Mouse (Mus musculus): Measurements from ENCODE around the gene Bdh1. TPM values are rescaled to one million over a fixed set of nuclear protein-coding genes. Genes with fewer than 3 reads are reported as not detected.
"Not testable (repeated sequence)": the region's sequence is repeated elsewhere in the genome, so short reads cannot be mapped to it uniquely, and the experiment has no call there.

Gene Bdh1
- total RNA-seq, 2 experiments from 2014 or later: 0.56 to 1.5 TPM

DNA sequence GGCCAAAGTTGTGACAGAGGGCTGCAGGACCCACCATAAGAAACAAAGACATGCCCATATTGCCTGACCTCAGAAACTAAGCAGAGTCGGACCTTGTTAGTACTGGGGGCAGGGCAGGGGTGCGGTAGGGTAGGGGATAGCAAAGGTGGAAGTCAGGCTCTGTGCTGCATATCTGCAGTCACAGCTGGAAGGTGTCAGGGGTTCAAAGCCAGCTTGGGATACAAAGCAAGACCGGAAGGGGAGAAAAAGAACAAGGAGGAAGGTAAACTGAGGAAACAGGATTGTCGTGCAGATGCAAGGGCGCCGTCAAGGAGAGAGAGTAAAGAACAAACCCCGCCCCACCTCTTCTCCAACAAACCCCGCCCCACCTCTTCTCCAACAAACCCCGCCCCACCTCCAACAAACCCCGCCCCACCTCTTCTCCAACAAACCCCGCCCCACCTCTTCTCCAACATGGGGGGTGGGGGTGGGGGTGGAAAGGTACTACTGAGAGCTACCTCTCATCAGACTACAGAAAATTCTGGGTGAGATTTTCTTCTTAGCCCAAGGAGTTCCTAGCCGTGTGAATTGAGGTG lies 40.1 kb downstream of the Bdh1 start:
- no peak for ATAC-seq (ENCODE audit: poor library complexity, severe bottlenecking)

DNA sequence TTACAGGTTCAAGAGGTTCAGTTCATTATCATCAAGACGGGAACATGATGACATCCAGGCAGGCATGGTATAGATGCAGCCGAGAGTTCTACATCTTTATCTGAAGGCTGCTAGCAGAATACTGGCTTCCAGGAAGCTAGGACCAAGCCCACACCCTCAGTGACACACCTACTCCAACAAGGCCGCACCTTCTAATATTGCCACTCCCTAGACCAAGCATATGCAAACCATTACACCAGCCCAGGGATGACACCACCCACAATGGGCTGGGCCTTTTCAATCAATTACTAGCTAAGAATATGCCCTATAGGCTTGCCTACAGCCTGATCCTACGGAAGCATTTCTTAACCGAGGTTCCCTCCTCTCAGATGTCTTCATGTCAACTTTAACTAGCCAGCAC lies 42.9 kb downstream of the Bdh1 start:
- no peak for ATAC-seq (ENCODE audit: poor library complexity, severe bottlenecking)

DNA sequence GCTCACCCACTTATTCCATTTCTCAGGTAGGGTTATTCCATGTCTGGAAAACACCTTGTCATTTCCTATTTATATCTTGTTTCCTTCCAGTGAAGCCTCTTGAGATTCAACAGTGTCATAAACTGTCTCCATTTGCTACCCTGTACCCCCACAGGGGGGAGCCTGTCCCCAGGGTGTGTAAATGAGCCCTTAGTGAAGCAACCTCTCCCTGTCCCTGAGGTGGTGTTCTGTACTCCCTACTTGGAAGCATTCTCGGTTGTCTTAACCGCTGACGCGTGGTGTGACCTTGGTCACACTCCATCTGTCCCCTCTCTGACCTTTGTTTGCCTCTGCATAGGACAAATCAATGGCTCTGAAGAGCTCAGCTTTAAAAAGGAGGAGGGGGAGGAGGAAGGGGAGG lies 43.5 kb downstream of the Bdh1 start:
- ATAC-seq (ENCODE audit: poor library complexity, severe bottlenecking): no peak

DNA sequence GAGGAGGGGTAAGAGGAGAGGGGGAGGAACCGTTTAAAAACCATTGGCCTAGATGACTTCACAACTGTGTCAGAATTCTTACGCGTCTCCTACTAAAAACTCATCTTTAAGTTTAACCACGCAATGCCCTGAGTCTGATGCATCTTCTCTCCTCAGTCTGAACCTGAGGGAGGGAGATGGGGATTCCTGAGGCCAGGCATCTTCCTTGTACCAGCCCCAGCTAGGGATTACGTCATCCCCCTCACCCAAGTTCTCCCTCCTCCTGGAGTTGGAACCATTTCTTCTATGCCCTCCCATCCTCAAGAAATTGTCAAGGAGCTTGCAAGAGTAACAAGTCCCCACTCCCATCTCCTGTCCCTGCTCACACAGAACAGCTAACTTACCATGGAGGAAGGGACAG lies 44.0 kb downstream of the Bdh1 start:
- ATAC-seq (ENCODE audit: poor library complexity, severe bottlenecking): no peak

DNA sequence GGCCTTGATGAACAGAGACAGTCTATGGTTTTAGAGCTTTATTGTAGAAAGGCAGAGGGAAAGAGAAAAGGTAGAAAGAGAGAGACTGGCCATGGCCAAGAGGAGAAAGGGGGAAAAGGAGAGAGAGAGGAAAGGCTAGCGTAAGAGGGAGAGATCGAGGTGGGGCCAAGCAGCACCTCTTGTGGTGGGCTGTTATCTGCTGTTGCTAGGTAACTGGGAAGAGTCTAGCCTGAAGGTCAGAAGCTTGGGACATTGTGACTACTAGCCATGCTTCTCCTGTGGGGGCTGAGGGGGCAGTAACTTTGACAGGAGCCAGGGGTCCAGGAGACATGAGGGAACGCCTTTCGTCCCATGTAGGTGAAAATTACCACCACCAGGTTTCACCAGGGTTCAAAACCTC lies 48.7 kb downstream of the Bdh1 start:
- ATAC-seq (ENCODE audit: poor library complexity, severe bottlenecking): not testable (repeated sequence)

DNA sequence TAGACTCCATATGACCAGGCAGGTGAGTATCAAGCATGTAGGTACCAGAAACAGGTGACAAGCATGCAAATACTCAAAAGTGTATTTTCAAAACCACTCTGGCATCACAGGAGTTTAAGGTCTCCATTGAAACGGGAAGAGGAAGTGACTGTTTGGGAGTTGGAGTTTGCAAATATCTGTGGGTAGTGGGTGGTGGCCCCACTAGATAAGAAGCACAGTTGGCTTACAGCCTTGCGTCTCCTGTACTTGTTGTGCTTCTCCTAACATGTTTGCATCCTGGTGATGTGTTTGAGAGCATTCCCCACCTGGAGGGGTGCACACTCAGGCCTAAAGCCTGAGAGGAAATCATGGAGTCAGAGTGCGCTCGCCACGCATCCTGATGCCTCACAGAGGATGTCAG lies 49.9 kb downstream of the Bdh1 start:
- ATAC-seq (ENCODE audit: poor library complexity, severe bottlenecking): no peak

DNA sequence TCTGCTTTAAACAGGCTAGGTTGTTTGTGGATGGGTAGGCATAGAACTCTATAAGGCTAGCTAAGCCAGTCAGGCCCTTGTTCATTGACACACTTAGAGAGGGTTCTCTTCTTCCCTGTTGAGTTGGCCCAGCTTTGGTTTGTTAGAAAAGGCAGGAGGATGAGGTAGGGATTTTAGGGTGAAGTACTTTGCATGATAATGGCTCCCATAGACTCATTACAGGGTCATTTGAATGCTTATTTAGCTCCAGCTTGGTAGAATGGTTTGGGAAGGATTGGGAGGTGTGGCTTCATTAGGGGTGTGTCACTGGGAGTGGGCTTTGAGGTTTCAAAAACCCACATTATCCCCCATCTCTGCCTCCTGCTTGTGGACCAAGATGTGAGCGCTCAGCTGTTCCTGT lies 51.1 kb downstream of the Bdh1 start:
- no peak for ATAC-seq (ENCODE audit: poor library complexity, severe bottlenecking)

DNA sequence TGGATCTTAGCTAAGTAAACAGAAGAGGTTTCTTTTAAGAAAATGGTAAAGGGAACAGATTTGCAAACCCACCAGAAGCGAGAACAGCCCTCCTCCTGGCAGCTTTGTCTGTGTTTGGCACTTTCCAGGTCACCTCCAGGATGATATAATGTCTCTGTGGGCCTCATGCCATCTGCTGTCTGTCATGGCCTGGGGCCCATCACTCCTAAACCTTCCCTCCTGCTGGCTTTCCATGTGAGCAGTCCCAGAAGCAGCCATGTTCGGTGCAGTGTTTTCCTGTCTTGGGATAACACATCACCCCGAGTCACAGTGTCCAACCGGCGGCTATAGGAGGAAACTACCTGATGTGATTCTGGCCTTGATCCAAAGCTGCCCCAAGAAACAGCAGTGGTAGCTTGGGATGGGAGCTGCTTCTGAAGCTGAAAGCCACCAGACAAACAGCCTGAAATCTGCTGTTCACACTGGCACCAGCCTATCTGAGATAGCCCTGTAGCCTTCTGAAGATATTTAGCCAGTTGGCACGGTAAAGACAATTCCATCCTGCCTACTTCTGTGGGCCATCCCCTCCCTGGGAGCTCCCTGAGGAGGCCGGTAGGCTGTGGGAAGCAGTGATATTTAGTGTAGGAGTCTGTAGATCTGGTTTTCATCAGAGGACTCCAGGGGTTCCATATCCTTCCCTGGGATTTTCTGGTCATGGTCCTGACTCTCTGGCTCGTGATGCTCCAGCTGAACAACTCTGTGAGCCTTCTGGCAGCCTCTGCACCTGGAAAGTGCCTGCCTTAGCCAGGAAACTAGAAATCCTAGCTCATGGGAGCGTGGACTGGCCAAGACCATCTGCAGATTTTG lies 53.3 kb downstream of the Bdh1 start:
- ATAC-seq (ENCODE audit: poor library complexity, severe bottlenecking): no peak

DNA sequence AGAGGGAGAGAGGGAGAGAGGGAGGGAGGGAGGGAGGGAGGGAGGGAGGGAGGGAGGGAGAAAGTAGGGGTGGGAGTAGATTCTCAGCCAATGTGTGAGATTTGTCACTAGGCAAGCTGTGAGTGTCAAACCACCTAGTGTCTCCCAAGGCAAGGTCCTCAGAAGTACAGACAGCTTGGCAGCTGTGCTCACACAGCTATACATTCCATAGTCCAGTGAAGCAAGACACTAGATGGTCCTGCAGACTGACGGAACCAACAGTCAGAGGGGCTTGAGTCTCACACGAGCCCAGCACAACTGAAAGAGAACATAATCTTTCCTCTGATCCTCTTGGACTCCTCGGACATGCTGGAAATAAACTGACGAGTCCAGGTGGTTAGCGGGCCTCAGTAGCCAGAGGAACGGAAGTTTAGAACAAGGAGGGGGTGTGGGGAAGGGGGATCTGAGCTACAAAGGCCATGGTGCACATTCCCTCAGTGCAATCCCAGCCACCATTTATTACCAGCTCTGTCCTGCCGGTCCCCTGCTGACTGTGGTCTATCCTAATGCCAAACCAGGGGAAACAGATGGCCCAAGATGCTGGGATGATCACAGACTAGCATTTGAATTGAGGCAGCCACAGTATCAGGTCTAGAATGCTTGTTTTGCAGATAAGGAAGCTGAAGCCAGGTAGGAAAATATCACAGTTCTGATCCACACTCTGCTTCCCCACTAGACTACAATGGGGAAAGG lies 55.0 kb downstream of the Bdh1 start:
- no peak for ATAC-seq (ENCODE audit: poor library complexity, severe bottlenecking)

DNA sequence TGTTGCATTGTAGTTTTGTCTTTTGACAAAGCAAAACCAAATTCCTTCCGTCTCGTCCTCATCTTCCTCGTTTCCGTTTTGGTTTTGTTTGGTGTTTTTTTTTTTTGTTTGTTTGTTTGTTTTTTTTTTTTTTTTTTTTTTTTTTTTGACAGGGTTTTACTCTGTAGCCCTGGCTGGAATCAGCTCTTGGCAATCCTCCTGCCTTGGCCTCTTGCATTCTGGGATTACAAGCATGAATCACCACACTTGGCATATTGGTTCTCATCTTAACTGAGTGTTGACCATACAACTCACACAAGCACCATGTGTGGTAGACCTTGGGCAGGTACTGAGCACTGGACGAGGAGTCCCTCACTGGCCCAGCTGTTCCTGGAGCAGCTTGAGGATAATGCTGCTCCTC lies 63.3 kb downstream of the Bdh1 start:
- no peak for ATAC-seq (ENCODE audit: poor library complexity, severe bottlenecking)

DNA sequence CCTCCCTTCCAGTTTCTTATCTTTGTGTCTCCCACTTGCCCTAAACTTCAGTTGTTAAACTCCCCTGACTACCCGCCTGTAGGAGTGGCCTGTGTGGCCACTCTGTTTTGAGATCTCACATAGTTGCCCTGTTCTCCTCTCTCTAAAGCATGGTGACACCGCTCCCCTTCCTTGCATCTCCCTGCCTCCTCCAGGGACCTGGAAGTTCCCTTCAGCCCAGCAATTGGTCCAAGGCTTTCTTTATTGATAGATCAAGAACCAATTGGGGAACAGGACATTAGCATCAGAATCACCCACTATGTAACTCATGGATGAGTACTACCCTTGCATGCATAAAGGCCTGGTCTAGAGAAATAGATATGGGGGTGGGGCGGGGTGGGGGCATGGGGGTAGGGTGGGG lies 65.2 kb downstream of the Bdh1 start:
- no peak for ATAC-seq (ENCODE audit: poor library complexity, severe bottlenecking)

DNA sequence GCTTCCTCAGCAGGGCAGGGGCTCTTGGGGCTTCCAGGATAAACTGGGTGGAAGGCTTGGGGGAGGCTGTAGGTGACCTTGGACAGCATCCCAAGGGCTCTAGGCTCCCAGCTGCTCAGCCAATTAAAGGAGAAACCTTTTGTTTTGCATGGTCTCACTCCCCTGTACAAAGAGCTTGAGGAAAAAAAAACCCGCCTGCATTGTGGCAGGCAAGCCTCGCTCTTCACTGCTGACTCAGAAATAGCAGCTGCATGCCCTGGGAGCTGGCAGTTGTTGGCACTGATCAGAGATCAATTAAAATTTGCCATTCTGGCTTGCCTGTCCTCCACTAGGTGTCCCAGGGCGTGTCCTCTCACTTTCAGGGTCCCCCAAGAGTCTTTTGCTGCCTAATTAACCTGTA lies 67.0 kb downstream of the Bdh1 start:
- no peak for ATAC-seq (ENCODE audit: poor library complexity, severe bottlenecking)

DNA sequence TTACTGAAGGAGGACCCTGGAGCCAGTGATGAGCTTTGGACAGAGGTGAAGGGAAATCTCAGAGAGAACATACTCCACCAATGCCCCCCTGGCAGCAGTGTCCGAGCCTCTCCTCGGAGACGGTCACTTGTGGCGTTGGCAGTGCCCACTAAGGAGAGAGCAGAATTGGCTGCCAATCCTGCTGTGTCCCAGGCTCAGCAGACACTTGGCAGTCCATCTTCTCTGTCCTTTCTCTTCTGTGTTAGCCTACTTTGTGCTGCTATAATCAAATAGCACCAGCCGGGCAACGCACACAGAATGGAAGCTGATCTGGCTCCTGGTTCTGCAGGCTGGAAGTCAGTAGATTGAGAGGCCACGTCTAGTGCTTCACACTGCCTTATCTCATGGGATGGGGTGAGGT lies 68.9 kb downstream of the Bdh1 start:
- ATAC-seq (ENCODE audit: poor library complexity, severe bottlenecking): no peak

DNA sequence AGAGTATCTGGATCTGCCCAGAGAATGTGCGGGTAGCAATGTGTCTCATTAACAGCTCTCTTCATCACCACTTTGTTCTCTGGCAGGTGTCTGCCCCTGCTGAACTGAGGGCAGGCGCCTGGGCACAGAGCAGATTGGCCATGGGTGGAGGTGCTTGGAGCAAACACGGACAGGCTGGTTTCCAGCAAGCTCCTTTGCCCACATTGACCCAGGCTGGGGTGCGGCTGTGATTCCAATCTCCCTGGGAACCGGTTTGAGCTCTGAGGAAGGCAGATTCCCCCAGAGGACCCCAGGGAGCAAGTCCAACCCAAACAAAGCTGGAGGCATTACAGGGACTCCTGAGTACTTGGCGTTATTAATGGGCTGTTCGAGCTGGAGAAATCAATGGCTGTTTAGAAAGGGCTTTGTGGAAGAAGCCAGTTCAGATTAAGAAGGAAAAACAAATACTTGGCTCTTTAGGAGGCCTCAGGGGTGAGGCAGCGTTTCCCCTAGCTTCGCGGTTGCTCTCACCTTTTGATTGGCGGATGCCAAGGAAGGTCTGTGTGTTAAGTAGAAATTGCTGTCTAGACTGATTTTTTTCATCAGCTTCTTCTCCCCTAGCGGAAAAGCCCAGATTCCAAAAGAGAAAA lies 71.0 kb downstream of the Bdh1 start:
- ATAC-seq (ENCODE audit: poor library complexity, severe bottlenecking): no peak

DNA sequence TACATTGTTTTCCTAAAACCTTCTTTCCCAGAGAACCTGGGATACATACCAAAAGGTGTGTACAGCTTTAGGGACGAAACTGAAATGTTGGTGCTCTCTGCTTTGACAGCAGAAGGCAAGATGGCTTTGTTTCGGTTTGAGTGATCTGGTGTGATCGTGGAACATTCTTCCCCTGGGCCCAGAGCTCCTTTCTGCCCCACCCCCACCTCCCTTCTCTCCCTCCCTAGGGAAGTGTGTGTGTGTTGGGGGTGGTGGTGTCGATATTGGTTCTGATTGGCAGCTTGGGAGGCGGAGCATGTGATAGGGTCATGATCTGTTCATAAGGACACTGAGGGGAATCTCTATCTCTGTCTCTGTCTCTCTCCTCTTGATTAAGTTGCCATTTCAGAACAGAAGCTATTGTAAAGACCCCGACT lies 71.5 kb downstream of the Bdh1 start:
- ATAC-seq (ENCODE audit: poor library complexity, severe bottlenecking): no peak

DNA sequence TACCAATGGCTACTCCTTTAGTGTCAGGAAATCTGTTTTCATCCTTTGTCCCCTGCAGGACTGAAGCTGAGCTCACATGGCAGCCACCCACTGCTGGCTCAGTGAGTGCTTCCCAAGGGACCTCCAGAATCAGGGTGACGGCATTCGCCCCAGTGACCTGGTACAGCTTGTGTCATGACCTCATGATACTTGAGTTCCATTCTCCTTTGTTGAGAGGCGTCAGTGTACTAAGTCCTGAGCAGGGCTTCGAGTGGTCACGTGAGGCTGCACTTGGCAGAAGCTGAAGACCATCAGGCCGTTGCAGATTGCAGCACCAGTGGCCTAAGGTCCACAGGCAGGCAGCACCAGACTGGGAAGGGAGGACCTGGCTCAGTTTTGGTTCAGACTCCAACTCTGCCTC lies 71.9 kb downstream of the Bdh1 start:
- no peak for ATAC-seq (ENCODE audit: poor library complexity, severe bottlenecking)

DNA sequence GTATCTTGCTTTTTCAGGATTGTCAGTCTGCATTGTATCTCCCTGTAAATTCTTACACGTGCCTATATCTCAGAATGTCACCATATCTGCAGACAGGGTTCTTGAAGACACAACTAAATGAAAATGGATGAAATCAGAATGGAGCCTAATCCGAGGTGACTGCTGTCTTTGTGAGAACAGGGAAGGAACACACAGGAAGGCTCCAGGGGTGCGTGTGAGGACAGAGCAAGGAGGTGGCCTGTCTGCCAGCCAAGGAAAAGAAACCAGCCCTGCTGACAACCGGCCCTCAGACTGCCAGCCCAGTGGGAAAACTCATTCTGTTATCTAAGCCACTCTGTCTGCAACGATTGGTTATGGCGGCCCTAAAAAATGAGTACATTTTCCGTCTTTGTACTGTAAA lies 73.3 kb downstream of the Bdh1 start:
- no peak for ATAC-seq (ENCODE audit: poor library complexity, severe bottlenecking)

DNA sequence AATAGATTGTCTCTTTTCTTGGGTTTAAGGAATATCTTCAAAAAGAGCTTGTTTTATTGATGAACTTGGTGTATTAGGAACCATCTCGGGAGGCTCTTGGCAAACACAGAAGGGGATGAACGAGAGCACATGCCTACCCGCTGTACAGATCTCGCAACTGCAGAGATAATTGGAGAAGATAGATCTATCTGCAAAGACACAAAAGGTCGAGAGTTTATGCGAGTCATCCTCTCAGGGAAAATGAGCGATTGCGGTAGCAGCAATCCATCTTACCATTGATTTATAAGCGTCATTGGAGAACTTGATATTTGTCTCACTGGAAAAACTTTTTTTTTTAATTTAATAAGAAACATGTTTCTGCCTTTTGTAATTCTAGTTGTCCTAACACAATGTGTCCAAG lies 73.7 kb downstream of the Bdh1 start:
- ATAC-seq (ENCODE audit: poor library complexity, severe bottlenecking): no peak

DNA sequence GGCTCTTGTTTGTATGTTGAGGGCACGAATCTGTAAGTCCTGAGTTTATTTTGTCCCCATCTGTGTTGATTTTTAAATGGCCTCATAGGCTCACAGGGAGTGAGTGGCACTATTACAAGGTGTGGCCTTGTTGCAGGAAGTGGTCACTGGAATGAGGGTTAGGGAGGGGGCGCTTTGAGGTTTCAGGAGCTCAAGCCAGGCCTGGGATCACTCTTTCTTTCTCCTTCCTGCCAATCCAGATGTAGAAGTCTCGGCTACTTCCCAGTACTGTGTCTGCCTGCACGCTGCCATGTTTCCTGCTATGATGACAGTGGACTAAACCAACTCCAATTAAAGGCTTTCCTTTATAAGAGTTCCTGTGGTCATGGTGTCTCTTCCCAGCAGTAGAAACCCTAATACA lies 76.3 kb downstream of the Bdh1 start:
- no peak for ATAC-seq (ENCODE audit: poor library complexity, severe bottlenecking)

DNA sequence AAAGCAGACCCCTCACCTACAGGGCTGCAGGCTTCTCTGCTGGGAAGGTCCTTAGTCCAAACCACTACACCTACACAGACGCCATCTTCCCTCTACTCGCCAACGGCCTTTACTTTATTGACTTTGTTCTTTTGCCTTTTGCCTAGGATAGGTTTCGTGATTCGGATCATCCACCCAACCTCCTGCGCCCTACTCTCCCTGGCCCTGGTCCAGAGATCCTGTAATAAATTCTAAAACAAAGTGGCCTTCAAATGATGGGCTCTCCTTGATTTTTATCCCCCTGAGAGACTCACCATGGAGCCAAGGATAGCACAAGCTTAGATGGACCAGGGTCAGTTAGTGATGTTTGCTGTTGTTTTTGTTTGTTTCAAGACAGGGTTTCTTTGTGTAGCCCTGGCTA lies 76.9 kb downstream of the Bdh1 start:
- no peak for ATAC-seq (ENCODE audit: poor library complexity, severe bottlenecking)

DNA sequence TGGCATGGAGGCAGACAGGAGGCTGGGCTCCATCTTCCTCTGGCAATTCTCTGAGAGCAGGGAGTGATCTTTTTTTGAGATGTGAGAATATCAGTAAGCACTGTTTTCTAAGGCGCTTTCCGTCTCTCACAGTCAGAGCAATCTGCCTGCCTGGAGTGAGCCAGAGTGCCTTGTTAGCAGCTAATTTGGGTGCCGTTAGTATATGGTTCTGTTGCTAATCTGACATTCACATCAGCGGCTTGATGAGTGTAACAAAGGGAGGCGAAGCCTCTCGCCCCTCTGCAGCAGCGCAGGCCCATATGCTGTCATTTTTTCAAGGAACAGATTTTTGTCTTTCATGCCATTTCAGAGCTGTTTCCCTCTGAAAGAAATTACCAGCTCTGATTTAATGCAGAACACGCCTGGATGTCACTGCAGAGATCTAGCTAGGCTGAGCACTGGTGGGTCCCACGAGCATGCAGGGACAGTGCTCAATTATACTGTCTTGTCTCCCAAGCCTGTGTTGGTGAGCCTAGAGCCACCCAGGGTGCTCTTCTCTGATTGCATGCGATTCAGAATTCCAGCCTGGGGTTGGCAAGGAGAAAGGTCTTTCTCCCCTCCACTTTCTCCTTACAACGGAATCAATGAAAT lies 77.7 kb downstream of the Bdh1 start:
- no peak for ATAC-seq (ENCODE audit: poor library complexity, severe bottlenecking)

All from megakaryocyte, adult 5-6 weeks (primary cell).